Mouse (Mus musculus): ENCODE data around the gene Fancg. TPM values are rescaled to one million over a fixed set of nuclear protein-coding genes. Genes with fewer than 3 reads are reported as not detected.

Fancg gene
- polyA plus RNA-seq, 1 experiment from 2014 or later, result 9.4 TPM

DNA sequence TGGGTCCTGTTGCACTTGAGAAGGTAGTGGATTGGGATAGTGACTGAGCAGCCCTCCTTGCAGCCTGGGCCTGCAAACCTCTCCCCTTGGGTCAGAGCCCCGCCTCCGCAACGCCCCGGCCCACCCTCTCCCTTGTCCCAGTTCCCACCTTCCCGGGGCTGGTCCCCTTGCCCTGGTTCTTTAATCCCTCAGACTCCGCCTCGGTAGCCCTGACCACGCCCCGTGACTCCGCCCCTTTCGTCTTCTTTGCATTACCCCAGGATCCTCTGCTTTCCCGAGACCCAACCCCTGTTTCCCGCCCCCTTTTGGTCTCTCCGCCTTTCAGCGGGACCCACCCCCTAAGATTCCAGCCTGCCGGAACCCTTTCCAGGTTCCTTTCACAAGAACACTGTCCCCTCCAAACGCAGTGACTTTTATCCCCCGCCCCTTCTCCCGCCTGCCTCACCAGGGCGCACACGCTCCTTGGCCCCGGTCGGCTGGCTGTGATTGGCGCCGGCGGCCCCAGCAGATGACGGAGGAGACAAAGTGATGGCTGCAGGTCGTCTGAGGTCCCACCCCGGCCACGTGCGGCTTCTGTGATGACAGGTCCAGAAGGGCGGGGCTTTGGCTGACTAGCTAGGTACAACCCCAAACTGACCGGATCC, 35.5 kb upstream of the Fancg start, which contains the start of gene Fam214b:
Gene Fam214b (minus strand): TSS at position 562 of the 644 bp plus-strand sequence.
- H3K4me2 ChIP-seq (ENCODE audit: low read depth, low read length), result peak within 1 kb of the TSS; percentile 87
- H3K9ac ChIP-seq (ENCODE audit: low read depth, low read length), result peak within 1 kb of the TSS; percentile 33; the same call in 1 of the 2 replicates
- peak; percentile 91 for ATAC-seq (ENCODE audit: low read depth)
- no peaks in the 10 kb centered on the region for H3K27me3 ChIP-seq (ENCODE audit: control insufficient read depth, insufficient read depth, low read depth, low read length)
- peak within 1 kb of the TSS; percentile 68 for H3K4me3 ChIP-seq (ENCODE audit: low read depth, low read length)
- no peaks in the 10 kb centered on the region for H3K9me3 ChIP-seq (replicated peaks; ENCODE audit: control insufficient read depth, low read length)
- H3K36me3 ChIP-seq (ENCODE audit: control insufficient read depth, insufficient read depth), result no peaks in the 10 kb centered on the region
- peak within 1 kb of the TSS; percentile 57 for H3K27ac ChIP-seq (ENCODE audit: low read length)
- H3K4me1 ChIP-seq (ENCODE audit: control insufficient read depth, low read depth, low read length), result peaks cover 22% of the 10 kb centered on the region
- under 1% methylated on average over 33 of the region's 33 CpGs for WGBS (ENCODE audit: insufficient replicate concordance)

DNA sequence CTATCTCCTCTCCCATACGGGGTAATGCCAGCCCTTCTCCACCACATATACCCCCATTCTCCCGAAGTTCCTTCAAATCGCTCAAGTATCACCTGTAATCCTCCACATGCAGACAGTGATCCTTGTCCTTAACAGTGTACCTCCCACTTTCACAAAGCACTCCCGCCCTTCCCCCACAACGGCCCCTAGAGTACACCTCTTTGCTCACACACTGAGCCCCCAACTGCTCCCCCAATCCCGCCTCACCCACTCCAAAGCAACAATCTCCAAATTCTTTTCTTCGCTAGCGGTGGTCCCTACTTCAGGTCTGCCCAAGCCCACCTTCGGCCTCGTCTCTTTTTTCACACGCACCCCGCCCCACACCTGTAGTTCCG, 35.0 kb upstream of the Fancg start:
- peak overlapping the region; percentile 45 for H3K27ac ChIP-seq (ENCODE audit: low read length)
- H3K27me3 ChIP-seq (ENCODE audit: control insufficient read depth, insufficient read depth, low read depth, low read length), result no peaks in the 10 kb centered on the region
- peak overlapping the region; percentile 33; the same call in 1 of the 2 replicates for H3K9ac ChIP-seq (ENCODE audit: low read depth, low read length)
- peaks cover 26% of the 10 kb centered on the region for H3K4me1 ChIP-seq (ENCODE audit: control insufficient read depth, low read depth, low read length)
- WGBS (ENCODE audit: insufficient replicate concordance), result 8% methylated on average over 13 of the region's 13 CpGs
- no peaks in the 10 kb centered on the region for H3K9me3 ChIP-seq (replicated peaks; ENCODE audit: control insufficient read depth, low read length)
- H3K4me3 ChIP-seq (ENCODE audit: low read depth, low read length), result peak overlapping the region; percentile 68
- no peak for ATAC-seq (ENCODE audit: low read depth)
- H3K36me3 ChIP-seq (ENCODE audit: control insufficient read depth, insufficient read depth), result no peaks in the 10 kb centered on the region
- peak overlapping the region; percentile 87 for H3K4me2 ChIP-seq (ENCODE audit: low read depth, low read length)

DNA sequence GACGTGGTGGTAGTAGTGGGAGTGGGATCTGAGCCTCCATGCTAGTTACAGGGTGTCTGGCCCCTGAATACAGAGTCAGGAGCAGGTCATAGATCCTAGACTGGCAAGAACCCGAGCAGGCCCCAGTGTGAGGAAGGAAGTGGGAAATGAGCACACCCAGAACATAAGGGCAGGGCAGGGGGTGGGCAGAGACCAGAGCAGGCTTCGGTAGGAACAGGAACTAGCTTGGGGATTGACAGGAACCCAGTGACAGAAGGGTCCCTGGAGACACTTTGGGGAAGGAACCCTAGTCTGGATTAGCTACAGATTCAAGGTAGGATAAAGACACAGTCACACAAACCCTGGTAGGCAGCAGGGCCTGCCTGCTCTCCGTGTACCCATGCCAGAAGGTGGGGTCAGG, 34.4 kb upstream of the Fancg start:
- Histone ChIP-seq H3K4me3 (ENCODE audit: low read depth, low read length) (peak overlapping the region; percentile 68), H3K27ac (ENCODE audit: low read length) (peak overlapping the region; percentile 45), H3K27me3 (ENCODE audit: control insufficient read depth, insufficient read depth, low read depth, low read length) (no peaks in the 10 kb centered on the region), H3K4me2 (ENCODE audit: low read depth, low read length) (peak overlapping the region; percentile 87; the same call in 1 of the 2 replicates), H3K36me3 (ENCODE audit: control insufficient read depth, insufficient read depth) (no peaks in the 10 kb centered on the region), H3K9me3 (replicated peaks; ENCODE audit: control insufficient read depth, low read length) (no peaks in the 10 kb centered on the region), H3K4me1 (ENCODE audit: control insufficient read depth, low read depth, low read length) (peaks cover 27% of the 10 kb centered on the region), H3K9ac (ENCODE audit: low read depth, low read length) (no peak overlapping the region)
- ATAC-seq (ENCODE audit: low read depth), result no peak
- 14% methylated on average over 4 of the region's 4 CpGs for WGBS (ENCODE audit: insufficient replicate concordance)

DNA sequence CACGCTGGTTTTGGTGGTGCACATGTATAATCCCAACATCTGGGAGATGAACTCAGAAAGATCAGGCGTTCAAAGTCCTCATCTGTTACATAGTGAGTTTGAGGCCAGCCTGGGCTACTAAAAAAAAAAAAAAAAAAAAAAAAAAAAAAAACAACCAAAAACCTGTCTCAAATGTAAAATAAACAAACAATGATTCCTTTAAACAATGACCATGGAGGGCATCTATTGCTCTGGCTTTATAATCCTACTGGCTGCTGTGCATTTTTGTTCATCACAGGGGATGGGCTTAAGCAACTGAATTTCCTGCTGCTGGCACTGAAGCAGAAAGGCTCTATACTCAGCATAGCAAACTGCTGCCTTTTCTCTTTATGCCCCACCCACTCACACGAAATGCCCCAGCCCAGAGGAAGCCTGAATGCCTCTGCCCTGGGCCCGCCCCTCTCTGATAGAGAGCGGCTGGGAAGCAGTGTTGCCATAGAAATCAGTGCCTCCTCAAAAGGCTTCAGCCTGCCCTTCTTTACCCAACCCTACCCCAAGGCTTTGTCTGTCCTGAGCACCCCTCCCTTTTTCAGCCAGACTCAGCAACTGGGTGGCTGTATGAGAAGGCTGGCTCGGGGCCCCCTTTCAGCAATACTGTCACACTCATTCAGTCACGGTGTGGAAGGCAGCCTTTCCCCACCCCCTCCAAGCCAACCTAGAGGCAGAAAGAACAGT, 33.5 kb upstream of the Fancg start:
- H3K27me3 ChIP-seq (ENCODE audit: control insufficient read depth, insufficient read depth, low read depth, low read length), result no peaks in the 10 kb centered on the region
- 0 out of 2 replicates have a peak overlapping the region, but pooled peaks have one; percentile 0 for H3K4me2 ChIP-seq (ENCODE audit: low read depth, low read length)
- no peak overlapping the region for H3K9ac ChIP-seq (ENCODE audit: low read depth, low read length)
- peak overlapping the region; percentile 21; the same call in 1 of the 2 replicates for H3K27ac ChIP-seq (ENCODE audit: low read length)
- peaks cover 36% of the 10 kb centered on the region for H3K4me1 ChIP-seq (ENCODE audit: control insufficient read depth, low read depth, low read length)
- no peak for ATAC-seq (ENCODE audit: low read depth)
- no peak overlapping the region for H3K4me3 ChIP-seq (ENCODE audit: low read depth, low read length)
- 14% methylated on average over 7 of the region's 7 CpGs for WGBS (ENCODE audit: insufficient replicate concordance)
- no peaks in the 10 kb centered on the region for H3K9me3 ChIP-seq (replicated peaks; ENCODE audit: control insufficient read depth, low read length)
- H3K36me3 ChIP-seq (ENCODE audit: control insufficient read depth, insufficient read depth), result no peaks in the 10 kb centered on the region

DNA sequence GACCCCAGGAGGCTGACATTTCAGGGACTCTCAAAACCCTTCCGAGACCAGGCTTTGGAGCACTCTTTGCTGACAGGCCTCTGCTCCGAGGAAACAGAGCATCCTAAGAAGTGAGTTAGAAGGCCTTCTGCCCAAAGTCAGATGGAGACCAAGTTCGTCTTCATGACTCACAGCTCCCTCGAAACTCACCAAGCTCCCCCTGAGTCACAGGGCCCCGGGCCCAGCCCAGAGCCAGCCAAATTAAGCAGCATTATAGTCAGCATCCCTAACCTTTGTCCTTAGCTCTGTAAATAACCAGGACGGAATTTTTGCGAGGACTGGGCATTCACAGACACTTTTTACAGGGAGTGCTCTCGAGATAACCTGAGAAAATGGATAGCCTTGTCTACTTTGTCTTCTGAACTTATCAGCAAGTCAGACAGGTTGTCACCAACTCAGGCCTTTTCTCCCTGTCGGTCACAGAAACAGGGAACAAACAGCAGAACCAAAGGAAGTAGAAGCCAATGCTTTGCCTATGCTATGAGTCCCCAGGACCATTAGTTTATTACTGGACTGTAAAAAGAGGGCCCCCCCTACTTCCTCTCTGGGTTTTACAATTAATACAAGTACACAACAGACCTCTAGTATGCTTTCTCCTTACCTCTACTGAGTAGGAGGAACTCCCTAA, 30.7 kb upstream of the Fancg start:
- ATAC-seq (ENCODE audit: low read depth), result no peak
- no peak overlapping the region for H3K9ac ChIP-seq (ENCODE audit: low read depth, low read length)
- H3K9me3 ChIP-seq (replicated peaks; ENCODE audit: control insufficient read depth, low read length), result no peaks in the 10 kb centered on the region
- no peak overlapping the region for H3K27ac ChIP-seq (ENCODE audit: low read length)
- peaks cover 57% of the 10 kb centered on the region for H3K4me1 ChIP-seq (ENCODE audit: control insufficient read depth, low read depth, low read length)
- H3K27me3 ChIP-seq (ENCODE audit: control insufficient read depth, insufficient read depth, low read depth, low read length), result no peaks in the 10 kb centered on the region
- 63% methylated on average over 9 of the region's 9 CpGs for WGBS (ENCODE audit: insufficient replicate concordance)
- H3K4me2 ChIP-seq (ENCODE audit: low read depth, low read length), result no peak overlapping the region
- H3K36me3 ChIP-seq (ENCODE audit: control insufficient read depth, insufficient read depth), result peaks cover 9% of the 10 kb centered on the region
- H3K4me3 ChIP-seq (ENCODE audit: low read depth, low read length), result no peak overlapping the region

DNA sequence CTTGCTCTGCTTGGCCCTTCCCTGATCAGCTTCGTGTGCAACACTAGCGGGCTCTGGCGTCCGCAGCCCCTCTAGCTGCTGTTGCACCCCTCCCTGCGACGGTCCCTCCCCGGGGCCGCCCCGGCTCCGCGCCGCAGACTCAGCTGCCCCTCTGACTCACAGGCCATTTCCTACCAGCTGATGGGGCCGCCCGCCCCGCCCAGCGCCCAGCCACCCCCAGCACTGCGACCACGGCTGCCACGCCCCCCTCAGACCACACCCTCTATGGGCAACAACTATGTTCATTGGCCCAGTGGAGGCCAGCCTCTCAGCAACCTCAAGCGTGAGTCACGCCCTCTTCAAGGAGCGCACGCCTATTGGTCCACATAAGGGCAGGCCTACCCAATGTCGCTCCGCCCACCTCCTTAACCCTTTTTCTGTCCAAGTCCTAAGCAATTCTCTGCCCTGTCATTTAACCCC, 29.8 kb upstream of the Fancg start:
- peak; percentile 95 for ATAC-seq (ENCODE audit: low read depth)
- Histone ChIP-seq H3K9me3 (replicated peaks; ENCODE audit: control insufficient read depth, low read length) (no peaks in the 10 kb centered on the region), H3K4me3 (ENCODE audit: low read depth, low read length) (peak overlapping the region; percentile 84), H3K27ac (ENCODE audit: low read length) (peak overlapping the region; percentile 92), H3K4me2 (ENCODE audit: low read depth, low read length) (peak overlapping the region; percentile 83), H3K4me1 (ENCODE audit: control insufficient read depth, low read depth, low read length) (peaks cover 52% of the 10 kb centered on the region), H3K27me3 (ENCODE audit: control insufficient read depth, insufficient read depth, low read depth, low read length) (no peaks in the 10 kb centered on the region), H3K36me3 (ENCODE audit: control insufficient read depth, insufficient read depth) (peaks cover 16% of the 10 kb centered on the region), H3K9ac (ENCODE audit: low read depth, low read length) (peak overlapping the region; percentile 92)
- WGBS (ENCODE audit: insufficient replicate concordance), result 0% methylated on average over 24 of the region's 25 CpGs

DNA sequence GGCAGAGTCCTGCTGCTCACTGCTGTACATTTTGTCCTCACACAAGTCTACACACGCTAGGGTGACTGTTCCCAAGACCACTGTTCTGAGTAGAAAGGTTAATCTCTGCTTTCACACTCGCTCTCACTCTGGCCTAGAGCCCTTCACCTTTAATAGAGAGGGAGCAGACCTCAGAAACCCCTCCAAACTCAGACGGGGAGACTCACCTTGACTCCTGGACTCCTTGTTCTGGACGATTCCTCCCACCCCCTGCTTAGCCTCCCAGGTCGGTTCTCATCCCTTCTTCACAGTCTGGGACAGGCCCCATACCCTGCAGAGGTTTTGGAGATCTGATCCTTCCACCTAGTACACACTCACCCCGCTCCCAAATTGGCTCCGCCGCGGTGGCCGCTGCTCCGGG, 29.3 kb upstream of the Fancg start:
- H3K27ac ChIP-seq (ENCODE audit: low read length), result peak overlapping the region; percentile 92
- ATAC-seq (ENCODE audit: low read depth), result no peak

DNA sequence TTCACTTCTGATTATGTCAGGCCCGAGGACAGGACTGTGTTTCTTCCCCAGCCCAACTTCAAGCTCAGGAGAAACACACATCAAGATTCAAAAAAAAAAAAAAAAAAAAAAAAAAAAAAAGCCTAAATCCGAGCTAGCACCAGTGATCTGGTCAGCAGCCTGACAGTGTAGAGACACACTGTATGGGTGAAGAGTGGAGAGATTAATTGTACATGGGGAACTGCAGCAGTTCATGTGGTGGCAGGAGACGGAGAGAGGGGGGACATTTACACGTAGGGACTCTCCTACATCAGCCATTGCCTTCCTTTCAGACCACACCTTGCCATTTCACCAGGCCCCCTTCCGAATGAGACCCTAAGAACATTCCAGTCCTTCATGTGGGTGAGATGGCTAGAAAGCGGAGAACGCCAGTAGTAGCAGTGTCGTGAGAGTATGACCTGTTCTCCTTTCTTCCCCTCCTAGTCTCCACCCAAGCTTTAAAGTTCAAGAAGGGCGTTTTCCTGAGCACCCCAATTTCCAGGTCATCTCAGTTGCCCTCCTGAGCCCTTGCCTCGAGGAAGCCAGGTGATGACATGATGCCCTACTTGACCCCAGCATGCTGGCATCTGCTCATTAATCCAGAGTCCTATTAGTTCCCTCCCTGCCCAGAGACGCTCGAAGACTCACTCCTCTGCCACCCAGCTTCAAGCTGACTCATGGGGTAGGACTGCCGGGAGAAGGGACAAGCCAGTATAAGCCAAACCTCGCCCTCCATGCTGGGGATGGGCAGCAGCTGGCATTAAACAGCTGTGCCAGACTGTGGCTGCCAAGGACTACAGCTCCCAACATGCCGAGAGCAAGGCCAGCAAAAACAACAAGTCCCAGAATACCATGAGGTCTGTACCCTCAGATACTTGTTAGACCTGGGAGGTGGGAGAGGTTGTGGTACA, 28.5 kb upstream of the Fancg start:
- peak; percentile 17 for ATAC-seq (ENCODE audit: low read depth)

More for the DNA sequence above, 29.3 kb upstream of the Fancg start:
- Histone ChIP-seq H3K9me3 (replicated peaks; ENCODE audit: control insufficient read depth, low read length) (no peaks in the 10 kb centered on the region), H3K9ac (ENCODE audit: low read depth, low read length) (peak overlapping the region; percentile 92), H3K4me1 (ENCODE audit: control insufficient read depth, low read depth, low read length) (peaks cover 49% of the 10 kb centered on the region), H3K27me3 (ENCODE audit: control insufficient read depth, insufficient read depth, low read depth, low read length) (no peaks in the 10 kb centered on the region), H3K4me2 (ENCODE audit: low read depth, low read length) (peak overlapping the region; percentile 83), H3K4me3 (ENCODE audit: low read depth, low read length) (peak overlapping the region; percentile 84), H3K36me3 (ENCODE audit: control insufficient read depth, insufficient read depth) (peaks cover 19% of the 10 kb centered on the region)
- WGBS (ENCODE audit: insufficient replicate concordance), result 7% methylated on average over 11 of the region's 11 CpGs

More for the DNA sequence above, 28.5 kb upstream of the Fancg start:
- peaks cover 46% of the 10 kb centered on the region for H3K4me1 ChIP-seq (ENCODE audit: control insufficient read depth, low read depth, low read length)
- peaks cover 26% of the 10 kb centered on the region for H3K36me3 ChIP-seq (ENCODE audit: control insufficient read depth, insufficient read depth)
- peak overlapping the region; percentile 92 for H3K27ac ChIP-seq (ENCODE audit: low read length)
- H3K9ac ChIP-seq (ENCODE audit: low read depth, low read length), result peak overlapping the region; percentile 92
- 42% methylated on average over 15 of the region's 15 CpGs for WGBS (ENCODE audit: insufficient replicate concordance)
- H3K9me3 ChIP-seq (replicated peaks; ENCODE audit: control insufficient read depth, low read length), result no peaks in the 10 kb centered on the region
- peak overlapping the region; percentile 83 for H3K4me2 ChIP-seq (ENCODE audit: low read depth, low read length)
- peak overlapping the region; percentile 84 for H3K4me3 ChIP-seq (ENCODE audit: low read depth, low read length)
- no peaks in the 10 kb centered on the region for H3K27me3 ChIP-seq (ENCODE audit: control insufficient read depth, insufficient read depth, low read depth, low read length)

Measured in liver, embryonic 16.5 days (tissue).